Mouse (Mus musculus): ENCODE data around the gene Gabrb1. TPM values are rescaled to one million over a fixed set of nuclear protein-coding genes. Genes with fewer than 3 reads are reported as not detected.
"Not testable (repeated sequence)": the region's sequence is repeated elsewhere in the genome, so short reads cannot be mapped to it uniquely, and the experiment has no call there.

The Gabrb1 gene
- polyA plus RNA-seq, 1 experiment from 2014 or later = 0.04 TPM

GRCm38 (mm10) chr5:72003811-72004435, 346.0 kb downstream of the Gabrb1 start:
- ChIA-PET CTCF (no interaction called here), POLR2A (no interaction called here)
- in situ Hi-C loops (cut with MboI; ENCODE audit: low pct_unique_long_range_greater_than_20kb) = no loop called here
- peaks cover 58% of the 10 kb centered on the region for H3K27me3 ChIP-seq
- TF ChIP-seq CTCF (IDR thresholded peaks at IDR 0.05) = no peak
- no peak for DNase-seq (ENCODE audit: low read depth, low spot score)
- no peak for ATAC-seq

- no peak for TF ChIP-seq CTCF (IDR thresholded peaks at IDR 0.05)
- peaks cover 26% of the 10 kb centered on the region for H3K27me3 ChIP-seq
- in situ Hi-C loops (cut with MboI; ENCODE audit: low pct_unique_long_range_greater_than_20kb) = no loop called here
- ChIA-PET POLR2A (no interaction called here), CTCF (no interaction called here)
- DNase-seq (ENCODE audit: low read depth, low spot score) (no peak), ATAC-seq (no peak)
These were observed 379.0 kb downstream of the Gabrb1 start for GRCm38 (mm10) chr5:72036954-72037353.

GRCm38 (mm10) chr5:72043226-72044151, 385.6 kb downstream of the Gabrb1 start:
- TF ChIP-seq CTCF (IDR thresholded peaks at IDR 0.05) = no peak
- peak; percentile 33 for DNase-seq (ENCODE audit: low read depth, low spot score)
- CTCF ChIA-PET = interaction anchor here (1.2 kb wide), 1 partner anchor 13 kb away, joined by 3 read pairs; no protein-coding TSS in a partner anchor
- H3K27me3 ChIP-seq = peaks cover under 1% of the 10 kb centered on the region
- peak; percentile 86 for ATAC-seq
- in situ Hi-C loops (cut with MboI; ENCODE audit: low pct_unique_long_range_greater_than_20kb) = no loop called here
- POLR2A ChIA-PET = interaction anchor here (0.5 to 1.3 kb wide), 3 partner anchors 9 to 276 kb away, joined by 3 to 4 read pairs (median 4); no protein-coding TSS in a partner anchor

DNA sequence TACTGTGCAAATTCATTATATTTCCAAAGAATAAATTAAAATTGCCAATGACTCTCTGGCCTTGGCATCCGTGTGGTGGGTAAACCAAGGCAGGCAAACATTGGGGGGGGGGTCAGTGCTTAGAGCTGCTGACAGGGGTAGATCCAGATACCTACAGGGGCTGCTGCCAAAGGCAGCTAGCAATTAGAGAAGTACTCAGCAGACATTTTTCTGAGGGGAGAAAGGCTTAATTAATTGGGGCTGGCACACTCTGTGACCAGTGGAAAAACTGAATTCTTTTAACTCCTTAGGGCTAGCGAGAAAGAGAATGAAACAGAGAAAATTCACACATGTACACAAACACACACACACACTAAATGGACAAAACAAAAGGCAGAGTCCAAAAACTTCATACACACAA, 388.3 kb downstream of the Gabrb1 start:
- in situ Hi-C loops (cut with MboI; ENCODE audit: low pct_unique_long_range_greater_than_20kb) = no loop called here
- POLR2A ChIA-PET = no interaction called here
- ATAC-seq (no peak), DNase-seq (ENCODE audit: low read depth, low spot score) (no peak)
- CTCF ChIA-PET = no interaction called here
- no peaks in the 10 kb centered on the region for H3K27me3 ChIP-seq
- no peak for TF ChIP-seq CTCF (IDR thresholded peaks at IDR 0.05)

- ATAC-seq (no peak), DNase-seq (ENCODE audit: low read depth, low spot score) (no peak)
- peaks cover 43% of the 10 kb centered on the region for H3K27me3 ChIP-seq
- CTCF ChIA-PET = interaction anchor here (0.6 kb wide), 1 partner anchor 26 kb away, joined by 3 read pairs; no protein-coding TSS in a partner anchor
- TF ChIP-seq CTCF (IDR thresholded peaks at IDR 0.05) = no peak
- POLR2A ChIA-PET = no interaction called here
- in situ Hi-C loops (cut with MboI; ENCODE audit: low pct_unique_long_range_greater_than_20kb) = no loop called here
These were observed 406.2 kb downstream of the Gabrb1 start for GRCm38 (mm10) chr5:72064079-72064478.

GRCm38 (mm10) chr5:72068826-72069225, 410.9 kb downstream of the Gabrb1 start:
- in situ Hi-C loops (cut with MboI; ENCODE audit: low pct_unique_long_range_greater_than_20kb) = no loop called here
- CTCF ChIA-PET = interaction anchor here (0.7 to 1.8 kb wide), 5 partner anchors 10 to 32 kb away, joined by 3 to 5 read pairs (median 4); no protein-coding TSS in a partner anchor
- no peak for DNase-seq (ENCODE audit: low read depth, low spot score)
- TF ChIP-seq CTCF (IDR thresholded peaks at IDR 0.05) = no peak
- ATAC-seq = no peak
- POLR2A ChIA-PET = no interaction called here
- peaks cover 13% of the 10 kb centered on the region for H3K27me3 ChIP-seq

- CTCF ChIA-PET = interaction anchor here (0.7 to 1.7 kb wide), 3 partner anchors 9 to 19 kb away, joined by 3 to 5 read pairs (median 4); no protein-coding TSS in a partner anchor
- POLR2A ChIA-PET; in situ Hi-C loops (cut with MboI; ENCODE audit: low pct_unique_long_range_greater_than_20kb); DNase-seq (ENCODE audit: low read depth, low spot score); ATAC-seq; H3K27me3 ChIP-seq: not testable (repeated sequence)
These were observed 411.5 kb downstream of the Gabrb1 start for GRCm38 (mm10) chr5:72069398-72069797.

- in situ Hi-C loops (cut with MboI; ENCODE audit: low pct_unique_long_range_greater_than_20kb) = no loop called here
- peaks cover 10% of the 10 kb centered on the region for H3K27me3 ChIP-seq
- ATAC-seq (no peak), DNase-seq (ENCODE audit: low read depth, low spot score) (no peak)
- TF ChIP-seq CTCF (IDR thresholded peaks at IDR 0.05) = no peak
- ChIA-PET POLR2A (no interaction called here), CTCF (interaction anchor here (1.0 kb wide), 1 partner anchor 10 kb away, joined by 4 read pairs; no protein-coding TSS in a partner anchor)
These were observed 418.9 kb downstream of the Gabrb1 start for GRCm38 (mm10) chr5:72076781-72077180.

GRCm38 (mm10) chr5:72086518-72086917, 428.6 kb downstream of the Gabrb1 start:
- ATAC-seq = no peak
- POLR2A ChIA-PET = no interaction called here
- peaks cover 8% of the 10 kb centered on the region for H3K27me3 ChIP-seq
- DNase-seq (ENCODE audit: low read depth, low spot score) = no peak
- CTCF ChIA-PET = interaction anchor here (0.7 to 2.6 kb wide), 5 partner anchors 8 to 1001 kb away, joined by 3 to 11 read pairs (median 5); no protein-coding TSS in a partner anchor
- no peak for TF ChIP-seq CTCF (IDR thresholded peaks at IDR 0.05)
- in situ Hi-C loops (cut with MboI; ENCODE audit: low pct_unique_long_range_greater_than_20kb) = no loop called here

DNA sequence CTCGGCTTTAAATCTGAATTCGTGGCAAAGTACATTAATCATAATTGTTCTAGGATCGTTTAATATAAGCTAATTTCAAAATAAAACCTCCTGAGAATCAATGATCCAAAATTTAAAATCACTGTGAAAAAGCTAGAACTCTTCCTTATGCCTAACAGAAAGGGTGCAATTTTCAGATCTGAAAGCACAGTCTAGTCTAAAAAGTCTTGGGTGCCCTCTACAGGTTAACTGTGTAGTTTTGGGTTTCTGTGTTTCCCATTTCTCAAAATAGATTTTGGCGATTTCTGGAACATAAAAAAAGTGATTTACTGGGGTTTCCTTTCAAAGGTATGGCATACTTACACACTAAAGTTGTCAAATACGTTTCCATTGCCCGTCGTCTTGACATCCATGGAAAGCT, 436.7 kb downstream of the Gabrb1 start:
- ChIA-PET CTCF (interaction anchor here (0.7 to 2.9 kb wide), 8 partner anchors 9 to 556 kb away, joined by 3 to 11 read pairs (median 4); no protein-coding TSS in a partner anchor), POLR2A (no interaction called here)
- DNase-seq (ENCODE audit: low read depth, low spot score) (no peak), ATAC-seq (peak; percentile 65)
- peaks cover 15% of the 10 kb centered on the region for H3K27me3 ChIP-seq
- in situ Hi-C loops (cut with MboI; ENCODE audit: low pct_unique_long_range_greater_than_20kb) = loop anchor here (5.0 kb wide), 2 partner anchors 542 to 592 kb away; no protein-coding TSS in a partner anchor
- TF ChIP-seq CTCF (IDR thresholded peaks at IDR 0.05) = peak; percentile 67
